Mouse (Mus musculus) neural tube, embryonic 14.5 days (tissue): Measurements from ENCODE around the gene Slc25a29. TPM values are rescaled to one million over a fixed set of nuclear protein-coding genes. Genes with fewer than 3 reads are reported as not detected.
A peak's percentile ranks its signal among the peaks of the same experiment; 100 is the strongest.

Source experiments
- ATAC-seq: fragments of 200-750 bp; cut with Nextera tagmentation; 2 replicates; pipeline ENCODE4 v1.8.0; 2017; ENCODE audit warnings: low read depth, mild to moderate bottlenecking, moderate TSS enrichment, moderate library complexity
- H3K27ac ChIP-seq: fragments of 300-500 bp; sonication (generic); 2 replicates; pipeline ENCODE4 v1.5.1; 2014; ENCODE audit warnings: low read depth, mild to moderate bottlenecking, control low read depth, low read length, moderate library complexity, mixed read lengths
- H3K27me3 ChIP-seq: fragments of 300-500 bp; sonication (generic); 2 replicates; pipeline ENCODE4 v1.6.1; 2014; ENCODE audit warnings: low read length; ENCODE audit not compliant: control insufficient read depth, insufficient read depth
- H3K36me3 ChIP-seq: fragments of 300-500 bp; sonication (generic); 2 replicates; pipeline ENCODE4 v1.6.1; 2014; ENCODE audit warnings: low read length, mixed read lengths; ENCODE audit not compliant: control insufficient read depth, insufficient read depth
- H3K4me1 ChIP-seq: fragments of 300-500 bp; sonication (generic); 2 replicates; pipeline ENCODE4 v1.6.1; 2014; ENCODE audit warnings: low read length; ENCODE audit not compliant: control insufficient read depth, insufficient read depth
- H3K4me2 ChIP-seq: fragments of 300-500 bp; sonication (generic); 2 replicates; pipeline ENCODE4 v1.6.1; 2014; ENCODE audit warnings: mild to moderate bottlenecking, low read depth, low read length, control low read depth
- H3K4me3 ChIP-seq: fragments of 300-500 bp; sonication (generic); 2 replicates; pipeline ENCODE4 v1.5.1; 2014; ENCODE audit warnings: low read depth, low read length, control low read depth, mixed read lengths
- H3K9ac ChIP-seq: fragments of 300-500 bp; sonication (generic); replicated peaks from 2 replicates; pipeline ENCODE4 v1.6.1; 2014; ENCODE audit warnings: low read depth, mild to moderate bottlenecking, control low read depth, low read length, mixed read lengths
- H3K9me3 ChIP-seq: fragments of 300-500 bp; sonication (generic); 2 replicates; pipeline ENCODE4 v1.6.1; 2016; ENCODE audit warnings: low read length; ENCODE audit not compliant: control insufficient read depth
- WGBS: fragments of 180-500 bp; shearing (Covaris S2); extraction: QIAGEN DNeasy Blood & Tissue Kit; methylation state at CpG from one replicate; pipeline ENCODE4 v1.1.7; 2014; 5-methylcytosine and 5-hydroxymethylcytosine counted together
- polyA plus RNA-seq: library from polyadenylated mRNA; unstranded; fragments of >200 nt; fragmentation: Nextera tagmentation; extraction: Ambion mirVana; gene quantifications from 2 replicates; pipeline ENCODE4 v1.2.1, GENCODE M21; 2014

The Slc25a29 gene
- 16.8 and 18.3 TPM in 2 replicates for polyA plus RNA-seq

DNA sequence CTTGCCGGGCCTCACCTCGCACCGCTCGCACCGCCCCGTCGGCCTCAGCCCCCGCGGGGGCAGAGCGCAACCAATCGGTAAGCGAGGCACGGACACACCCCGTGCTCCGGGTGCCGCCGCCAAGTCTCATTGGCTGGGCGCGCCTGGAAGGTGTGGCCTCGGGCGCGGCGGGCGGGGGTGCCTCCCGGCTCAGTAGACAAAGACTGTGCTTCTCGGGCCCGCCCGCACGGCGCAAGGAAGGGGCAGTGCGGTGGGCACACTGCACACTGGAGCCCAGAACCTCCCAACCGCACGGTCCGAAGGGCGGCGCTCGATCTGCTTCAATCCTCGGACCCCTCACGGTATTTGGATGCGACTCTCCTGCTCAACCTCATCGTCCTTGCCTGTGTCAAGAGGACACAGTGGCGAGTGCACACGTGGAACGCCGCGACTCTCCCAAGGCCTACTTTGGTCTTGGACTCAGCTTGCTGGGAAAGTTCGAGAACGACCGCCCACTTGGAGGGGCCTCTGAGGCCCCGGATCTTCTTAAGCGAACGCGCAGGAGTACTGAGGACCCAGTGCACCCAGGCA lies at the start of gene Slc25a29, which contains the start of gene Slc25a47:
Slc25a29 (minus strand) TSS at position 44 of the 570 bp plus-strand sequence.
Slc25a47 (plus strand) TSS at position 207 of the 570 bp plus-strand sequence.
- ATAC-seq: peak; percentile 98
- peak within 1 kb of the TSS; percentile 87 for H3K4me2 ChIP-seq
- peak within 1 kb of the TSS; percentile 78 for H3K9ac ChIP-seq
- under 1% methylated on average over 53 of the region's 53 CpGs for WGBS
- no peaks in the 10 kb centered on the region for H3K27me3 ChIP-seq
- peaks cover 36% of the 10 kb centered on the region for H3K4me1 ChIP-seq
- H3K27ac ChIP-seq: peak within 1 kb of the TSS; percentile 83
- H3K9me3 ChIP-seq: no peaks in the 10 kb centered on the region
- H3K4me3 ChIP-seq: peak within 1 kb of the TSS; percentile 73
- peaks cover 1% of the 10 kb centered on the region; the same call in 1 of the 2 replicates for H3K36me3 ChIP-seq

DNA sequence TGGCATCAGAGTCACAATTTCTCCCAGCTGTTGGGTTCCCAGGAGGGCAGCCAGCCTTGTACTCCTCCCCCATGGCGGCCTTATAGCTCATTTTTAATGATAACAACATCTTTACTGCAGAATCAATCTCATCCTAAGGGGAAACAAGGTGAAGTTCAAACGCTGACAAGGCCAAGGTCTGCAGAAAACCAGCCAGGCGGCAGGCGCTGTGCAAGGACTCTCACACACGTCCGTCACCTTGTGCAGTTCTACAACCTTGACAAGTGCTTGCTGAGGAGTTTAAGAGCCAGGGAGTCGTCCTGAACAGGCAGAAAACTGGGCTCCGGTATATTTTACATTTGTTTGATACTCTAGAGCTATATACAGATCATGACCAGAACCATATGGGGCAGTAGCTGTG lies 47.1 kb upstream of the Slc25a29 start:
- no peak for ATAC-seq
- H3K27ac ChIP-seq: no peak overlapping the region
- peaks cover 62% of the 10 kb centered on the region for H3K36me3 ChIP-seq
- no peaks in the 10 kb centered on the region for H3K4me1 ChIP-seq
- H3K4me3 ChIP-seq: no peak overlapping the region
- no peak overlapping the region for H3K9ac ChIP-seq
- H3K4me2 ChIP-seq: no peak overlapping the region
- no peaks in the 10 kb centered on the region for H3K27me3 ChIP-seq
- no peaks in the 10 kb centered on the region for H3K9me3 ChIP-seq
- 94% methylated on average over 8 of the region's 8 CpGs for WGBS

DNA sequence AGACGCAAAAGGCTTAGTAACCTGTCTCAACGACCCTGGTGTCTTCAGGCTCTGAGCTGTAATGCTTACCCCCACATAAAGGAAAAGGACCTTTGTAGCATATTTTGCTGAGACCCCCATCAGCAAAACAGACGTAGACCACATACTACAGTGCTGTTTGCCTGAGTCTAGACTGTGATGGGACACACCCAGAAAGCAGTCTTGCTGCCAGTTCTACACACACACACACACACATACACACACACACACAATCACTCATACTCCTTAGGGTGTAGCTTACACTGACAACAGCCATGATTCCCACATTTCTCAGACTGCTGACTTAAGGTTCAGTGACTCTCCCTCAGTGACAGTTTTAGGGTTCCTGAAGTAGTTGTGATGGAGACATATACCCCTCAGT lies 45.5 kb upstream of the Slc25a29 start:
- WGBS: 84% methylated on average over 3 of the region's 3 CpGs
- Histone ChIP-seq H3K9me3 (no peaks in the 10 kb centered on the region), H3K27ac (no peak overlapping the region), H3K36me3 (peaks cover 48% of the 10 kb centered on the region), H3K27me3 (no peaks in the 10 kb centered on the region), H3K4me1 (no peaks in the 10 kb centered on the region), H3K4me3 (no peak overlapping the region), H3K9ac (no peak overlapping the region), H3K4me2 (no peak overlapping the region)
- no peak for ATAC-seq

DNA sequence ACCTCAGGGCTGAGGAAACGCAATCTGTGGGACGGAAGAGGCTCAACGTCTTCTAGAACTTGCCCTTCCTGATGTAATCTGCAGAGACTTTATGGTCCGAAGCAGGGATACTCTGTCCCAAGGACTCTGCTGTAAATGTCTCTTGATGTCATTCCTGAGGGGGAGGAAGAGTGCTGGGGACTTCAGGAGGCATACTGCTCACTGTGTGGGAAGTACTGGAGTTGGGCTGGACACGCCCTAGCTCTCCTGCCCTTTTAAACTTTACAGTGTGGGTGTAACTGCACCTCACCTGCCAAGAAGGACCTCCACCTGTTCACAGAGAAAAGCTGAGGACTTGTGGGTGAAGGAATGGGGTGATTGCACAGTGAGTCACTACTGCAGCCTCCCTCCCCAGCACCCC lies 44.9 kb upstream of the Slc25a29 start:
- Histone ChIP-seq H3K27me3 (no peaks in the 10 kb centered on the region), H3K4me1 (no peaks in the 10 kb centered on the region), H3K9me3 (no peaks in the 10 kb centered on the region), H3K4me3 (no peak overlapping the region), H3K36me3 (peaks cover 45% of the 10 kb centered on the region), H3K9ac (no peak overlapping the region), H3K4me2 (no peak overlapping the region), H3K27ac (no peak overlapping the region)
- ATAC-seq: no peak
- WGBS: 94% methylated on average over 5 of the region's 5 CpGs

DNA sequence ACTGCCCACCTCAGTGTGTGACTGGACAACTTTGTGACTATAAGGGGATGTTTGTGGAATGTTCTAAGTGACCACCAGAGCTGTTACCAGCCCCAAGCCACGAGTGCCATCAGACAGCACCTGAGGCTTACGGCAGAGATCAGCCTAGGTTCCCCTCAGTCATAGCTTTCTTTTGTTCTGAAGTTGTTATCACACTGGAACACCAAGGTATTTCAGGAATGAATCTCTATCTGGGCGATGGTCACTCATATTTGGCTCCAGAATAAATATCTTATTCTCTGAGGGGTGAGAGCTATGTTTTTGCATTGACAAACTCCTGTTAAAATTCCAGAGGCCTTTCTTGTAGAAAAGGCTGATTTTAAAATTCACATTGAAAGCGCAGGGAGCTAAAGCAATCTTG lies 43.5 kb upstream of the Slc25a29 start:
- no peaks in the 10 kb centered on the region for H3K27me3 ChIP-seq
- H3K27ac ChIP-seq: no peak overlapping the region
- no peaks in the 10 kb centered on the region for H3K9me3 ChIP-seq
- H3K4me1 ChIP-seq: no peaks in the 10 kb centered on the region
- WGBS: 97% methylated on average over 4 of the region's 4 CpGs
- H3K4me2 ChIP-seq: no peak overlapping the region
- peaks cover 48% of the 10 kb centered on the region for H3K36me3 ChIP-seq
- no peak for ATAC-seq
- H3K9ac ChIP-seq: no peak overlapping the region
- no peak overlapping the region for H3K4me3 ChIP-seq

DNA sequence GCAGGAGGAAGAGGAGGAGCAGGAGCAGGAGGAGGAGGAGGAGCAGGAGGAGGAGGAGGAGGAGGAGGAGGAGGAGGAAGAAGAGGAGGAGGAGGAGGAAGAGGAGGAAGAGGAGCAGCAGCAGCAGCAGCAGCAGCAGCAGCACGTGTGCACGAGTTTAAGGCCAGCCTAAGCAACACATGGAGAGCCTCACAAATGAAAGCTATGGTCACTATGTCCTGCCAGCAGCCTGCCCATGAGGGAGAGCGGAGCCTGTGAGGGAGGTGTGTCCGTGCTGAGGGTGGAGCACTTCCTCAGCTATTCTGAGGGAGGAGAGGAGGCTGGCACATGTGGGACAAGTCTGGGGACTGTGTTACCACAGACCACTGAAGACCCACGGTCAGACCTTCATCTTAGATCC lies 37.4 kb upstream of the Slc25a29 start:
- Histone ChIP-seq H3K9me3 (no peaks in the 10 kb centered on the region), H3K27ac (no peak overlapping the region), H3K9ac (no peak overlapping the region), H3K27me3 (no peaks in the 10 kb centered on the region), H3K4me3 (no peak overlapping the region), H3K4me2 (no peak overlapping the region), H3K4me1 (no peaks in the 10 kb centered on the region), H3K36me3 (peaks cover 57% of the 10 kb centered on the region)
- no peak for ATAC-seq
- WGBS: 96% methylated on average over 5 of the region's 5 CpGs

DNA sequence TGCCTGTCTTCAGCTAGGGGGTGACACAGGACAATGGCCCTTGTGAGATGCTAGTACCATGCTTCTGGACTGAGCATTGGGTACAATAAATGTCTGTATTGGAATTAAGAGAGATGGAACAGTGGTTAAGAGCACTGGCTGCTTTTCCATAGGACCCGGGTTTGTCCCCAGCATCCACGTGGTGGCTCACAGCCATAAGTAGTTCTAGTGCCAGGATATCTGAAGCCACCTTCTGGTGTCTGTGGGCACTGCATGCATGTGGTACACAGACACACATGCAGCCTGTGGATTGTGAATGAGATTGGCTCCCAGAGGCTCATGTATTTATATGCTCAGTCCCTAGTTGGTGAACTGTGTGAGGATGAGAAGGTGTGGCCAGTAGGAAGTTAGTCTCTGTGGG lies 33.9 kb upstream of the Slc25a29 start:
- Histone ChIP-seq H3K36me3 (peaks cover 73% of the 10 kb centered on the region), H3K4me2 (no peak overlapping the region), H3K9ac (no peak overlapping the region), H3K9me3 (no peaks in the 10 kb centered on the region), H3K27ac (no peak overlapping the region), H3K4me3 (no peak overlapping the region), H3K4me1 (no peaks in the 10 kb centered on the region), H3K27me3 (no peaks in the 10 kb centered on the region)
- WGBS: 84% methylated on average over 2 of the region's 2 CpGs
- no peak for ATAC-seq

DNA sequence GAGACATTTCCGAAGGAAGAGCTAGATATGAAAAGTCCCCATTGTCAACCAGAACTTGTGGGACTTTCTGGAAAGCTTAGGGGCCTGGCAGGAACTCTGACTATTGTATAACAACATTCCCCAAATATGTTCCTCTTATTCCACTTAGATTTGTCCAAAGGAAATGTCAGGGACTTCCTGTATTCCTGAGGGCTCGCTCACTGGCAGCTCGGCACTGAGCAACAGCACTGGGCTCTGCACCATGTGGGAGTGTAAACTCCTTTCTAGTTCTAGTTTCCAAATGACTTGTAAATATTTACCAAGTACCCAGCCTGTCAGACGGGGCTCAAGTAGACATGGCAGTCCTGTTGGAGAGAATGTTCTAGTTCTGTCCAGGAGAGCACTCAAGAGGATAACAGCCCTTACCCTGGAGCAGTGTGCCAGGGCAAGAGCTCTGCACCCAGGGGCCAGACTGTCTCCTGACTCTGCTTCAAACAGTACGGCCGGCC lies 29.4 kb upstream of the Slc25a29 start:
- H3K9me3 ChIP-seq: no peaks in the 10 kb centered on the region
- peaks cover 75% of the 10 kb centered on the region for H3K36me3 ChIP-seq
- H3K27me3 ChIP-seq: no peaks in the 10 kb centered on the region
- 94% methylated on average over 6 of the region's 6 CpGs for WGBS
- no peak overlapping the region for H3K9ac ChIP-seq
- no peak for ATAC-seq
- H3K4me1 ChIP-seq: no peaks in the 10 kb centered on the region
- no peak overlapping the region for H3K4me3 ChIP-seq
- no peak overlapping the region for H3K4me2 ChIP-seq
- H3K27ac ChIP-seq: no peak overlapping the region

DNA sequence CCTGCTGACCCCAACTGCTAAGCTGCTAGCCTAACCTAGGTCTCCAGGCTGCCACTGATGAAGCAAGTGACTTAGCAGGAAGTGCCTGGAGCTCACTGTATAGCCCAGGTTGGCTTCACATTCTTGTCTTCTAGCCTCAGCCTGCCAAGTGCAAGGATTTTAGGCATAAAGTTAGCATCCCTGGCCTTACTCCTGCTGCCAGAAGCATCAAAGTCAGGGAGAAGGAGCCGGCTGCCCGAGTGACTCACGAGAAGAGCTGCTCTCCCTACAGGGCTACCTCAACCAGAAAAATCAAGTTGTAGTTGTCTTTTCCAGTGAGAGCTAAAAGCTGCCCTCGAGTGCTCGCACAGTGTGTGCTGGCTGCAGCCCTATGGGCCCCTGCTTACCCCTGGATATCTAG lies 22.8 kb upstream of the Slc25a29 start:
- 83% methylated on average over 5 of the region's 5 CpGs for WGBS

More for the DNA sequence above, 22.8 kb upstream of the Slc25a29 start:
- H3K4me3 ChIP-seq: no peak overlapping the region
- no peak overlapping the region for H3K4me2 ChIP-seq
- H3K27ac ChIP-seq: no peak overlapping the region
- peaks cover 26% of the 10 kb centered on the region for H3K36me3 ChIP-seq
- no peaks in the 10 kb centered on the region for H3K27me3 ChIP-seq
- H3K9me3 ChIP-seq: no peaks in the 10 kb centered on the region
- no peaks in the 10 kb centered on the region for H3K4me1 ChIP-seq
- ATAC-seq: no peak
- no peak overlapping the region for H3K9ac ChIP-seq
